Mouse (Mus musculus): ENCODE results near the gene Ptprz1. TPM values are rescaled to one million over a fixed set of nuclear protein-coding genes. Genes with fewer than 3 reads are reported as not detected.
"Not testable (repeated sequence)": the region's sequence is repeated elsewhere in the genome, so short reads cannot be mapped to it uniquely, and the experiment has no call there.

Ptprz1 gene
- polyA plus RNA-seq, 1 experiment from 2014 or later: 0.09 TPM

DNA sequence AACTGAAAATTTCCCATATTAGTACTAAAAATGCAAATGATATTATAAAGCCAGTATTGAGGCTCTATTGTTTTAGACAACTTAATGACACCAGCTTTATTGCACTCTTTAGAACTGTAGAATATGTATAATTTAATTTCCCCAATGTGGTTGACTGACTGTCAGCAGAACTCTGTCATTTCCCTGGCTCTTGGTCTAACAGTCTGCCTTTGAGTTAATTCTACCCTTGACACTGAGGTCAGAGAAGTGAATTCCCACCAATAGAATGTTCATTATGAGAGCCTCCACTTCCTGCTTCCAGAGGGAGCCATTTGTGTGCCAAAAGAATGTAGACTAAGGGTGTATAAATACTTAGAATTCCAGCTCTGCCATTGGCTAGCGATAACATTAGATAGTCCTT, 152.9 kb downstream of the Ptprz1 start:
- H3K36me3 ChIP-seq: no peaks in the 10 kb centered on the region
- WGBS (ENCODE audit: insufficient replicate concordance): 74% methylated on average over 1 of the region's 1 CpGs
- no peak overlapping the region for H3K9ac ChIP-seq
- H3K4me1 ChIP-seq (replicated peaks): no peaks in the 10 kb centered on the region
- no peaks in the 10 kb centered on the region for H3K27me3 ChIP-seq
- DNase-seq: no peak
- ATAC-seq (ENCODE audit: low read depth): no peak
- H3K9me3 ChIP-seq (replicated peaks): no peaks in the 10 kb centered on the region
- no peak overlapping the region for H3K27ac ChIP-seq
- no peak overlapping the region for H3K4me2 ChIP-seq
- H3K4me3 ChIP-seq (replicated peaks): no peak overlapping the region

- WGBS (ENCODE audit: insufficient replicate concordance): 69% methylated on average over 4 of the region's 4 CpGs
- Histone ChIP-seq H3K9ac (no peak overlapping the region), H3K36me3 (no peaks in the 10 kb centered on the region), H3K27ac (no peak overlapping the region), H3K27me3 (no peaks in the 10 kb centered on the region), H3K4me1 (replicated peaks) (no peaks in the 10 kb centered on the region), H3K4me3 (replicated peaks) (no peak overlapping the region), H3K4me2 (no peak overlapping the region), H3K9me3 (replicated peaks) (no peaks in the 10 kb centered on the region)
- DNase-seq: no peak
- ATAC-seq (ENCODE audit: low read depth): no peak
Observed at GRCm38 (mm10) chr6:23048836-23049235, 173.5 kb downstream of the Ptprz1 start.

GRCm38 (mm10) chr6:23055734-23056133, 180.4 kb downstream of the Ptprz1 start:
- no peak for DNase-seq
- Histone ChIP-seq H3K9ac (no peak overlapping the region), H3K4me2 (no peak overlapping the region), H3K27me3 (no peaks in the 10 kb centered on the region), H3K4me1 (replicated peaks) (no peaks in the 10 kb centered on the region), H3K9me3 (replicated peaks) (no peaks in the 10 kb centered on the region), H3K27ac (no peak overlapping the region), H3K4me3 (replicated peaks) (no peak overlapping the region), H3K36me3 (no peaks in the 10 kb centered on the region)
- ATAC-seq (ENCODE audit: low read depth): no peak
- WGBS (ENCODE audit: insufficient replicate concordance): 69% methylated on average over 5 of the region's 5 CpGs

- no peak for ATAC-seq (ENCODE audit: low read depth)
- Histone ChIP-seq H3K27ac (no peak overlapping the region), H3K4me1 (replicated peaks) (no peaks in the 10 kb centered on the region), H3K27me3 (no peaks in the 10 kb centered on the region), H3K36me3 (peaks cover 5% of the 10 kb centered on the region; the same call in 1 of the 2 replicates), H3K9ac (no peak overlapping the region), H3K4me3 (replicated peaks) (no peak overlapping the region), H3K9me3 (replicated peaks) (no peaks in the 10 kb centered on the region), H3K4me2 (no peak overlapping the region)
- DNase-seq: no peak
- 59% methylated on average over 2 of the region's 2 CpGs for WGBS (ENCODE audit: insufficient replicate concordance)
Observed at GRCm38 (mm10) chr6:23076060-23076459, 200.8 kb downstream of the Ptprz1 start.

- Histone ChIP-seq H3K9ac (no peak overlapping the region), H3K4me3 (replicated peaks) (no peak overlapping the region), H3K27ac (no peak overlapping the region), H3K27me3 (no peaks in the 10 kb centered on the region), H3K9me3 (replicated peaks) (no peaks in the 10 kb centered on the region), H3K4me2 (no peak overlapping the region), H3K36me3 (peaks cover 5% of the 10 kb centered on the region; the same call in 1 of the 2 replicates), H3K4me1 (replicated peaks) (no peaks in the 10 kb centered on the region)
- no peak for ATAC-seq (ENCODE audit: low read depth)
- DNase-seq: no peak
- 42% methylated on average over 2 of the region's 2 CpGs for WGBS (ENCODE audit: insufficient replicate concordance)
Observed at GRCm38 (mm10) chr6:23078273-23078672, 203.0 kb downstream of the Ptprz1 start.

GRCm38 (mm10) chr6:23079991-23080680, 204.8 kb downstream of the Ptprz1 start:
- ATAC-seq (ENCODE audit: low read depth): no peak
- WGBS (ENCODE audit: insufficient replicate concordance): 46% methylated on average over 3 of the region's 3 CpGs
- H3K27ac ChIP-seq: no peak overlapping the region

GRCm38 (mm10) chr6:23084587-23085421, 209.5 kb downstream of the Ptprz1 start:
- ATAC-seq (ENCODE audit: low read depth): no peak
- H3K27me3 ChIP-seq: no peaks in the 10 kb centered on the region

More at GRCm38 (mm10) chr6:23079991-23080680, 204.8 kb downstream of the Ptprz1 start:
- H3K9ac ChIP-seq: no peak overlapping the region
- no peak for DNase-seq
- no peak overlapping the region for H3K4me2 ChIP-seq
- H3K27me3 ChIP-seq: no peaks in the 10 kb centered on the region
- no peaks in the 10 kb centered on the region for H3K9me3 ChIP-seq (replicated peaks)
- no peak overlapping the region for H3K4me3 ChIP-seq (replicated peaks)
- H3K36me3 ChIP-seq: peaks cover 5% of the 10 kb centered on the region; the same call in 1 of the 2 replicates
- H3K4me1 ChIP-seq (replicated peaks): no peaks in the 10 kb centered on the region

DNA sequence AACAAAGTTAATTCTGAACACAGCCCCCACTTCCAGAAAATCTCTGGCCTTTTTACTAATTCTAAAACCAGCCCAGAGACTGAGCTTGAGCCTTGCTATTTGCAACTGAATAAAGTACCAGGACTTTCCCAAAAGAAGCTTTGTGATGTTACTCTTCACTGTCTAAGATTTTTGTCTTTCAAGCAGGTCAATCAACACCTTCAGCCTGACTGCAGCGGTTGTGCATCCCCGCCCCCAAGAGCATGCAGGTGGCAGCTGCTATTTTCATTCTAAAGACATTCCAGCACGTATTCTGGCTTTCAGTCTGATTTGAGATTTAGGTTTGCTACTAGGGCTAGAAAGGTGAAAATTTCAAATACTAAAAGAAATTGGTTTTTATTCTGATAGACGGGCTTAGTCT, 214.0 kb downstream of the Ptprz1 start:
- ATAC-seq (ENCODE audit: low read depth); H3K4me1 ChIP-seq (replicated peaks); H3K4me2 ChIP-seq; H3K36me3 ChIP-seq; H3K27ac ChIP-seq; DNase-seq; H3K27me3 ChIP-seq; H3K9me3 ChIP-seq (replicated peaks); H3K4me3 ChIP-seq (replicated peaks); H3K9ac ChIP-seq: not testable (repeated sequence)
- 66% methylated on average over 4 of the region's 4 CpGs for WGBS (ENCODE audit: insufficient replicate concordance)

More at GRCm38 (mm10) chr6:23084587-23085421, 209.5 kb downstream of the Ptprz1 start:
- no peak for DNase-seq
- no peak overlapping the region for H3K9ac ChIP-seq
- H3K4me2 ChIP-seq: no peak overlapping the region
- H3K27ac ChIP-seq: no peak overlapping the region
- no peaks in the 10 kb centered on the region for H3K36me3 ChIP-seq
- H3K9me3 ChIP-seq (replicated peaks): no peaks in the 10 kb centered on the region
- H3K4me3 ChIP-seq (replicated peaks): no peak overlapping the region
- no peaks in the 10 kb centered on the region for H3K4me1 ChIP-seq (replicated peaks)
- WGBS (ENCODE audit: insufficient replicate concordance): 61% methylated on average over 5 of the region's 5 CpGs

- not testable (repeated sequence) for H3K4me2 ChIP-seq; DNase-seq; H3K4me1 ChIP-seq (replicated peaks); H3K9me3 ChIP-seq (replicated peaks); H3K27ac ChIP-seq; H3K27me3 ChIP-seq; H3K4me3 ChIP-seq (replicated peaks); H3K9ac ChIP-seq; ATAC-seq (ENCODE audit: low read depth); H3K36me3 ChIP-seq
- WGBS (ENCODE audit: insufficient replicate concordance): 69% methylated on average over 11 of the region's 11 CpGs
Observed at GRCm38 (mm10) chr6:23090346-23091055, 215.2 kb downstream of the Ptprz1 start.

Measured in liver, embryonic 13.5 days (tissue).